Mouse (Mus musculus) liver, embryonic 11.5 days (tissue): ENCODE measurements around the gene Mrps23. TPM values are rescaled to one million over a fixed set of nuclear protein-coding genes. Genes with fewer than 3 reads are reported as not detected.

Experiments
- ATAC-seq: fragments of 200-750 bp; cut with Nextera tagmentation; replicated peaks from 2 replicates; pipeline ENCODE4 v1.8.0; 2017; ENCODE audit warnings: moderate number of reproducible peaks, mild to moderate bottlenecking, moderate TSS enrichment, moderate library complexity; ENCODE audit not compliant: low FRiP score
- DNase-seq: peaks from one replicate; pipeline ENCODE4 v3.0.0-alpha.2; 2017; ENCODE audit warnings: low spot score
- H3K27ac ChIP-seq: fragments of 300-500 bp; sonication (generic); 2 replicates; pipeline ENCODE4 v1.5.1; 2014; ENCODE audit warnings: mild to moderate bottlenecking, low read depth, low read length, control low read depth
- H3K27me3 ChIP-seq: fragments of 300-500 bp; sonication (generic); replicated peaks from 2 replicates; pipeline ENCODE4 v1.6.1; 2014; ENCODE audit warnings: low read length, mixed read lengths; ENCODE audit not compliant: control insufficient read depth, insufficient read depth
- H3K36me3 ChIP-seq: fragments of 300-500 bp; sonication (generic); 2 replicates; pipeline ENCODE4 v1.6.1; 2014; ENCODE audit warnings: mild to moderate bottlenecking, low read length, moderate library complexity, mixed read lengths; ENCODE audit not compliant: control insufficient read depth, insufficient read depth
- H3K4me1 ChIP-seq: fragments of 300-500 bp; sonication (generic); replicated peaks from 2 replicates; pipeline ENCODE4 v1.6.1; 2014; ENCODE audit warnings: low read length, mixed read lengths; ENCODE audit not compliant: control insufficient read depth, insufficient read depth
- H3K4me2 ChIP-seq: fragments of 300-500 bp; sonication (generic); 2 replicates; pipeline ENCODE4 v1.6.1; 2014; ENCODE audit warnings: mild to moderate bottlenecking, control low read depth, moderate library complexity
- H3K4me3 ChIP-seq: fragments of 300-500 bp; sonication (generic); 2 replicates; pipeline ENCODE4 v1.5.1; 2014; ENCODE audit warnings: low read depth, low read length, control low read depth
- H3K9ac ChIP-seq: fragments of 300-500 bp; sonication (generic); 2 replicates; pipeline ENCODE4 v1.6.1; 2014; ENCODE audit warnings: low read depth, low read length, control low read depth
- H3K9me3 ChIP-seq: fragments of 300-500 bp; sonication (generic); 2 replicates; pipeline ENCODE4 v1.6.1; 2016; ENCODE audit warnings: low read length, inconsistent platforms, mixed read lengths; ENCODE audit not compliant: control insufficient read depth
- WGBS: fragments of 180-500 bp; shearing (Covaris S2); extraction: QIAGEN DNeasy Blood & Tissue Kit; methylation state at CpG from one replicate; pipeline ENCODE4 v1.1.7; 2014; 5-methylcytosine and 5-hydroxymethylcytosine counted together
- polyA plus RNA-seq: library from polyadenylated mRNA; unstranded; fragments of >200 nt; fragmentation: Nextera tagmentation; extraction: Ambion mirVana; gene quantifications from 2 replicates; pipeline ENCODE4 v1.2.1, GENCODE M21; 2014

The Mrps23 gene
- polyA plus RNA-seq, 1 experiment from 2014 or later = 79.5 TPM

DNA sequence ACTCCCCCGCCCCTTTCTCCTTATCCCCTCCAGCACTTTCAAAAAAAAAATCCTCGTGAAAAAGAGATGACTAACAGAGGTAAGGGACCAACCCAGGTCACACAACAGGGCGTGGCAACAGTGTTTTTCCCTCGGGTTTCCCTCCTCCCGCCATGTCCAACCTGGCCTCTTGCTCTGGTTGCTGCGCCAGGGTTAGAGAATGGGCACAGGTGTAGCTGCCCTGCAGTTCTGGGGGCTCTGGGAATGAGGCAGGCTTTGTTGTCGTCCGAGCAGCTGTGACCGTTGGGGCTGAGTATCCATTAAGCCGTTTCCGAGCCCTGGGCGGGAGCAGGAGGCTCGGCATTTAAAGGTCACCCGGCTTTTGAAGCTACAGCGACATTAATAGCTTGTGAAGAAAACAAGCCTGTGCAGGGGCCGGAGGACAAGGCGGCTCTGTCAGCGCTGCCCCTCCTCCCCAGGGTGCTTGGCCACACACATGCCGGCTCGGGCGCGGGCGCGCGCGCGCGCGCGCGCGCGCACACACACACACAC, 43.1 kb upstream of the Mrps23 start:
- Histone ChIP-seq H3K4me1 (peaks cover 50% of the 10 kb centered on the region), H3K27ac (peak overlapping the region; percentile 74), H3K27me3 (no peaks in the 10 kb centered on the region; the same call in 1 of the 2 replicates), H3K4me2 (peak overlapping the region; percentile 68), H3K4me3 (peak overlapping the region; percentile 48), H3K9ac (peak overlapping the region; percentile 53; the same call in 1 of the 2 replicates), H3K9me3 (no peaks in the 10 kb centered on the region), H3K36me3 (no peaks in the 10 kb centered on the region)
- under 1% methylated on average over 28 of the region's 33 CpGs for WGBS
- ATAC-seq = no peak
- no peak for DNase-seq

DNA sequence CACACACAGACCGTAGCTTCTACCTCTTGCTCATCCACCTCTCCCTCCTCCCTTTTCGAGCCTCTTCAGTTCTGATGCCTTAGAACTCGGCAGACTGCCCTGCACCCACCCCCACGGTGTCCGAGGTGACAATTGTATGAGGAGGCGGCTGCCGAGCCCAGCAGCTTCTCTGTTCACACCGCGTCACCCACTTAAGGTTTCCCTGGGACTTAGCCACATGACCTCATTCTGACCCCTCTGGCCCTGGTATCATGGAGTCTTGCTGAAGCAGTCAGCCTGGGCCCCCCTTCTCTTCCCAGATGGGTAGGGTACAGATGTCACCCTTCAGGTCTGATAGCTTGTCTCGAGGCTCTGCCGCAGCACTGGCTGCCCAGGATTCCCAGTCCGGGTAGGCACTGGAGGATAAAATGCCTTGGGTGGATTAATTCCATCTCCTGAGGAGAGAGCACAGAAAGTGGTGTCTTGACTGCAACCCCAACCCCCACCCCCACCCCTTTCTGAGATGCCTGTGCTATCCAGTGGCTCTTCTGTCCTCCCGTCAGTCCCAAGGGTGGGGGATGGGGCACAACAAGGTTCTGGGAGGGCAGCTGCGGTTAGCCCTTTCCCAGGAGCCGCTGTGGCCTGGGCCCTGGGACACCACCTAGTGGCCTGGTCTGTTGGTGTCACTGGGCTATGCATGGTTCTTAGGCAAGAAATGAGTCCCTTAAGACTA, 42.4 kb upstream of the Mrps23 start:
- Histone ChIP-seq H3K9ac (no peak overlapping the region), H3K9me3 (no peaks in the 10 kb centered on the region), H3K36me3 (no peaks in the 10 kb centered on the region), H3K4me1 (peaks cover 45% of the 10 kb centered on the region), H3K27me3 (no peaks in the 10 kb centered on the region; the same call in 1 of the 2 replicates), H3K27ac (no peak overlapping the region), H3K4me3 (peak overlapping the region; percentile 48), H3K4me2 (peak overlapping the region; percentile 68)
- ATAC-seq (peak; percentile 56), DNase-seq (peak; percentile 83)
- under 1% methylated on average over 14 of the region's 15 CpGs for WGBS

DNA sequence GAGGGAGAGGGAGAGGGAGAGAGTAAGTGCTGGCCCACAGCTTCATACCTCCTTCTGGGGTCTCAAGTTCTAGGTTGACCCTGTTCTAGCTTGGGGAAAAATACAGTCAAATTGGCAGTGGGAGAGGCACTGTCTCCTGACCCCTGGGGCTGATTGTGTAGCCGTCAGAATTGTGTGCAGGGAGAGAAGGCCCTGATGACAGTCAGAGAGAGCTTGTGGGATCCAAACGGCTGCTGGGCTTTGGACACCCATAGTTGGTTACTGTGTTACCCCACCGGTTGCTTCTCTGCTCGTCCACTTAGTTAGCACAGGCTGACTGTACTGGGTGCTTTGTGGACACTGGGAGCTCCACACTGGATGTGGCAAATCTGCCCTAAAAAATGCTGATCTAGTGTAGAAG, 41.4 kb upstream of the Mrps23 start:
- 40% methylated on average over 4 of the region's 4 CpGs for WGBS
- no peak overlapping the region for H3K9ac ChIP-seq
- DNase-seq = no peak
- H3K27me3 ChIP-seq = no peaks in the 10 kb centered on the region; the same call in 1 of the 2 replicates
- H3K4me3 ChIP-seq = no peak overlapping the region
- no peaks in the 10 kb centered on the region for H3K36me3 ChIP-seq
- no peak overlapping the region for H3K27ac ChIP-seq
- no peak for ATAC-seq
- 0 out of 2 replicates have a peak overlapping the region, but pooled peaks have one; percentile 1 for H3K4me2 ChIP-seq
- no peaks in the 10 kb centered on the region for H3K9me3 ChIP-seq
- H3K4me1 ChIP-seq = peaks cover 45% of the 10 kb centered on the region

DNA sequence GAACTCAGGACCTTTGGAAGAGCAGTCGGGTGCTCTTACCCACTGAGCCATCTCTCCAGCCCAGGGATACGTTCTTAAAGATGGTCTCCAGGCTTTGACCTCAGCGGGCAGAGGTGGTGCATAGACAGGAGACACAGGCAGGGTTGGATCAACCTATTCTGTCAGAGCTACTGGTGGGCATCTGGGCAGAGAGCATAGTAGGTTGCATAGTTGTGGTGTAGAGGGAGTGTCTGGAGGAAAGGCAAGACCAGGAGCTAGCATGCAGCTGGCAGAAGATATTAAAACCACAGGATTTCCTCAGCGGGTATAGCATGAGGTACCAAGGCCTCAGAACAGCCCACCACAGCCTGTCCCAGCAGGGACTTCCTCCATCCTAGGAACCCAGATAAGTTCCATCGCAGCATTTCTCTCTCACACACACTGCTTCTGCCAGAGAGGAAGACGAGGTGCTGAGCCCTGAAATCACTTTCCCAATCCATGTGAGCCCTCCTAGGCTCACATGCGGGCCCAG, 39.9 kb upstream of the Mrps23 start:
- DNase-seq = no peak
- Histone ChIP-seq H3K4me3 (no peak overlapping the region), H3K4me2 (no peak overlapping the region), H3K27ac (no peak overlapping the region), H3K4me1 (peaks cover 40% of the 10 kb centered on the region), H3K9me3 (no peaks in the 10 kb centered on the region), H3K27me3 (peaks cover 7% of the 10 kb centered on the region), H3K36me3 (no peaks in the 10 kb centered on the region), H3K9ac (no peak overlapping the region)
- ATAC-seq = no peak
- 48% methylated on average over 7 of the region's 7 CpGs for WGBS

DNA sequence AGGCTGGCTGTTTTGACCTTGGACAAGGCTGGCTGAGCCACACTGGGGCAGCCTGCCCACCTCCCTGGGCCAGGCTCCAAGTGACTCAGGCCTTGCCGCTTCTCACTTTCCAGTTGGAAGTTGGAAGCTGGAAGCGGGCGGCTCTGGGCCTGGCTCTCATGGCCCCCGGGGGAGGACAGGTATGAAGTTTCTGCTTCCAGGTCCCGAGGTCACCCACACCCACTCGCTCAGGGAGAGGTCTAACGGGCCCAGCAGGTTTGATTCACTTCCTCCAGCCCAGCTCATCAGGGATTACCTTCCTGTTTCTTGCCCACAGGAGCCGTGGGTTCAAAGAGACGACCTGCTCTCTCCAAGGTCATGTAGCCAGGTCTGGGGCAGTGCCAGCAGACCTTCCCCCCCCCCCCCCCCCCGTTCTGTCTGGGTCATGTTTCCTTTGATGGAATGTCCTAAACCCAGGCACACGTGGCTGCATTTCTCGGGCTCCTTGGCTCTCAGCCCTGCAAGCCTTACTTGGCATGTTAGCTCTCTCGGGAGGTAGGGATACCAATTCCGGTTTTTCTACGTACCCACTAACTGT, 39.3 kb upstream of the Mrps23 start:
- peaks cover 37% of the 10 kb centered on the region for H3K4me1 ChIP-seq
- WGBS = 34% methylated on average over 15 of the region's 15 CpGs
- H3K9ac ChIP-seq = no peak overlapping the region
- no peak overlapping the region for H3K4me3 ChIP-seq
- H3K27ac ChIP-seq = peak overlapping the region; percentile 16; the same call in 1 of the 2 replicates
- H3K36me3 ChIP-seq = no peaks in the 10 kb centered on the region
- no peak for DNase-seq
- no peaks in the 10 kb centered on the region for H3K9me3 ChIP-seq
- peaks cover 13% of the 10 kb centered on the region for H3K27me3 ChIP-seq
- H3K4me2 ChIP-seq = 0 out of 2 replicates have a peak overlapping the region, but pooled peaks have one; percentile 6
- ATAC-seq = no peak

DNA sequence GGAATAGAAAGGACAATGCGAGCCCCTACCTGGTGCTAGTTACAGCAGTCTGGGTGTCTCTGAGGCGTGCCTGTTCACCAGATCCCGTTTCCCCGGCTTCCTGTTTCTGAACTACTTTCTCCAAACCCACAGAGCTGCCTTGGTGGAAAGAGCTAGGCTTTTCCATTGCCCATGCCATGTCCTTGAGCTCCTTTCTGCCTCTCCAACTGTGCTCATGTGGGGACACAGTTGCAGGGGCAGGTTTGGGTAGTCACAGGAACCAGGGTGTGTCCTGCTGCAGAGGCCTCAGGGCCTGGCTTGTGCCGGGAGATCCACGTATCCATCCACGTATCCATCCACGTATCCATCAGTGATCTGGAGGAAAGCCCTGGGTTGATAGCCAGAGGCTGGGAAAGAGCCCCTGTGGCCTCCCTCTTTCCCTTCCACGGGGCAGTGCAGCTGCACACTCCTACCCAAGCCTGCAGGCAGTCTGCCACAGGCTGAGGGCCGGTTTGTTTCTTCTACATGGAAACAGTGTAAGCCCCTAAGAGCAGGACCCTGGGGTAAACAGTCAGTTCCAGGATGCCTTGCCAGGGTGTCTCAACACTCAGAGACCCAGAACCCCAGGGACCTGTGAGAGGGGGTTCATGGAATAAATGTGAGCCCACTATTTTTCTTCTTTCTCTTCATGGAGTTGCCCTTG, 38.4 kb upstream of the Mrps23 start:
- no peak for DNase-seq
- peak overlapping the region; percentile 38; the same call in 1 of the 2 replicates for H3K27ac ChIP-seq
- H3K9me3 ChIP-seq = no peaks in the 10 kb centered on the region
- no peak overlapping the region for H3K4me2 ChIP-seq
- H3K9ac ChIP-seq = no peak overlapping the region
- H3K36me3 ChIP-seq = no peaks in the 10 kb centered on the region
- 67% methylated on average over 10 of the region's 10 CpGs for WGBS
- no peak for ATAC-seq
- no peak overlapping the region for H3K4me3 ChIP-seq
- peaks cover 22% of the 10 kb centered on the region for H3K27me3 ChIP-seq
- H3K4me1 ChIP-seq = peaks cover 28% of the 10 kb centered on the region

DNA sequence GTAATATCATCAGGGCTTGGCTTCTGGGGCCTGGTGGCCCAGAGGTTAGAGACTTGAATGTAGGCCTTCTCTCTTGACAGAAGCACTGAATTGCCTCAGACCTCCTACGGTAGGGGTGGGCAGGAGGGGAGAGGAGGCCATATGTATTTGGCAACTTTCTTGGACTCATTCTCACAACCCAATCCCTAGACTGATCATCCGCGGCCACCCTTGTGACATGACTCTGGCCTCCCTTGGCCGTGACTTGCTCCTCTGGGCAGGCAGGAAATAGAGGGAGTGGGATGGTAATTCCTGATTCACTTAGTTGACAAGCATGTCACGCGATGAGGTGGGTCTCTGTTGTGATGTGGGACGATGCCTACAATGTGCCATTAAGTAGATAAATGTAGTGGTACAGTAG, 37.7 kb upstream of the Mrps23 start:
- DNase-seq (no peak), ATAC-seq (no peak)
- Histone ChIP-seq H3K27me3 (peaks cover 22% of the 10 kb centered on the region), H3K27ac (no peak overlapping the region), H3K36me3 (no peaks in the 10 kb centered on the region), H3K4me3 (no peak overlapping the region), H3K9me3 (no peaks in the 10 kb centered on the region), H3K4me2 (no peak overlapping the region), H3K4me1 (peaks cover 24% of the 10 kb centered on the region), H3K9ac (no peak overlapping the region)
- 84% methylated on average over 7 of the region's 7 CpGs for WGBS

DNA sequence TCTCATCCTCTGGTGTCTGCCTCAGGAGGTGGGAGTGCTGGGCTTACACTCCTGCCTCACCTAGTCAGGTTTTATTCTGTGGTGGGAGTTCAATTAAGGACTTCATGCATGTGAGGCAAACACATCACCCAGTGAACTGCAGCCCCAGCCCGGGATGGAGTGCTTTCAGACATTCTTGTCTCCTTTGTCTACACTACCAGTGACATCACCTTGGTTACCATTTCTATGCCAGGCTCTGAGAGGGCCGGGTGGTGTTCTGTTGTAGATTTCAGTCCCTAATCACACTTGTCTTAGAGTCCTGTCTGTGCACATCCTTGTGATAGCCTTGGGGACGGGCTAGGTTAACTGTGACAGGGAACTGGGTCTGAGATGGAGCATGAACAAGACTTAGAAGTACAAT, 35.6 kb upstream of the Mrps23 start:
- no peak for DNase-seq
- Histone ChIP-seq H3K27ac (no peak overlapping the region), H3K36me3 (no peaks in the 10 kb centered on the region), H3K9me3 (no peaks in the 10 kb centered on the region), H3K4me3 (no peak overlapping the region), H3K4me2 (no peak overlapping the region), H3K4me1 (peaks cover 25% of the 10 kb centered on the region), H3K9ac (no peak overlapping the region), H3K27me3 (peaks cover 22% of the 10 kb centered on the region)
- no peak for ATAC-seq
- 52% methylated on average over 3 of the region's 3 CpGs for WGBS
